Mouse (Mus musculus): Measurements from ENCODE around the gene Fyn.
A peak's percentile ranks its signal among the peaks of the same experiment; 100 is the strongest.

Fyn gene

DNA sequence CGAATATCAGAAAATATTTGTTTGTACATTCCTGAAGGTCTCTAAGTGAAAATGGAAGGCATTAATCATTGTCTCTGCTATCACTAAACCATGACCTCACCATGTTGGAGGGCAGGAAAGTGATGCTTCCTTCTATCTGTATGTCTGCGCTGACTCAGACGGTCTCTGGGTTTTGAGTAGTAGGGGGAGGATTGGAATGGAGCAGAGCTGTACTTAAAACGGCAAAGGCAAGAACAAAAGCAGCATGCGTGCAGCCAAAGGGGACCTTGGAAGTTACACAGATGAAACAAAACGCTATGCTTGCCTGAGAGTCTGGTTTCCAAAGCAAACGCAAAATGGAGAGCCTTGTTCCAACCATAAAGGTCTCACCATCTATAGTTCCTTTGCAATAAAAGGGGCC, 202.4 kb downstream of the Fyn start:
- DNase-seq (ENCODE audit: low spot score), result no peak

DNA sequence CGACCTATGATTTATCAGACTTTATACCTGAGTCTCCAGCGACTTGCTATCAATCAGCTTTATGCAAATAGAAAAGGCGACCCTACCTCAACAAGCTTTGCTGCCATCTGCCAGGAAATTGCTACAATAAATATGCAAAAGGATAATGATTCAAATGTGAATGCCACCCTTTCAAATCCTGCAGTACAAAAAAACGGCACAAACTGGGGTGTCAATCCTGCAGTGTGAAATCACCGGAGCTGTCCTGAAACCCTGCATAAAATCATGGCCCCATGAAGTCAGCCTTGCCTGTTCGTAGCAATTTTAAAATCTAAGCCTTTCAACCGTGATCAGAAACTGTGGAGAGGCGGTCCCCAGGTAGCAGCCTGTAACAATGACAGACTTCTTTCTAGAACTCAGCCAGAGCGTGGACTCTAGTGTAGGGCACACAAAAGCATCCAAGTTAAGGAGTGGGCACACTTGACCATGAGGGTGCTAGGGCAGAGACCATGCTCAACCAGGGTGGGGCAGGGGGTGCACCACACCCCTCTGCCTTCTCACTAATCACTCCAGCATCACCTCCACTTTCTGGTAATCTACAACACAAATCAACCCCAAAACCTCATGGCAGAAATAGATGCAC, 203.5 kb downstream of the Fyn start:
- no peak for DNase-seq (ENCODE audit: low spot score)

DNA sequence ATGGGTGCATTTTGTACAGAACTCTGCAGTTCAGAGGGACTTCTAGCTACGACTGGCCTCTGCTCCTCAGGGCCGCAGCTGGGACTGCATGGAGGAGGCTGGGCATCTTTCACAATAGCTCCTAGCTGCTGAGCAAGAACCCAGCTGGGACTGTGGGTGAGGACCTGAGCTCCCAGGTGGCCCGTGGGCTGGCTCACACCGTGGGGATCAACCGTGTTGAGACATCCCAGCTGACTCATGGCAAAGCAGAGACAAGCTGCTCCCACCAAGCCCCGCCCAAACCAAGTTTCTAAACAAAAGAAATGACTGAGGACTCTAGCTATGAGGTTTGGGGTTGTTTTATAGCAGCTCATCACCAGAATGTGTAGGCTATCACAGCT, 204.0 kb downstream of the Fyn start:
- peak; percentile 41 for DNase-seq (ENCODE audit: low spot score)

DNA sequence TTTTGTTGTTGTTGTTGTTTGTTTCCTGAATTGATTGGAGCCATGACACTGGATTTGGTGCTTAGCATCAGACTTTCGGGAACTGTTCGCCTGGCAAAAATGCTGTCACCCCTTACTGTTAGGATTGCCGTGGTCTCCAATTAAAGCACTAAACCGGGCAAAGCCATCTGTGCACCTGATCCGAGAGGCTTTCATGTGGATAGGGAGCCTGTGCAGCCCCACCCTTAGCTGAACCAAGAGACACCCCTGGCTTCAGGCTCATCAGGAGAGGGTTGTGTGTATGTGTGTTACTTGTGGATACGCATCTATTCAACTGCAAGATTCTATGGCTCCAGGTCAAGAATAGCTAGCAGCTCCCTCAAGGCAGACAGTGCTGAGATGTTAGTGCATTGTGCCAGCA, 207.8 kb downstream of the Fyn start:
- DNase-seq (ENCODE audit: low spot score), result no peak

DNA sequence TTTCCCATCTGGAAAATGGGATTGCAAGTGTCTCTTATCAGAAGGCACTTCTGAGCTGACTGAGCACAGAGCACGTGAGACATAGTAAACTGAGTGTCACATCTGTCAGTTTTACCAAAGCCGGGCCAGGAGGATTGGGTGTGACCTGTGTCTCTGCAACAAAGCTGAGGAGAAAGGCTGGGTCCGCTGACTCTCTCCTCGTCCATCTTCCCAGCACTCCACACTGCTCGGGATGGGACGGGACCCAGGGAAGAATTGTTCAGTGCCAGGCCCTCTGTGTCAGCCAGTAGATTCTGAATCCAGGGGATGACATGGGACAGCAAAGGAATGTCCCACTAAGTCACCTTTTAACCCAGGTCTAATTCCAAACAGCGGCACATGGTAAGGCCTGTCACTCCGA, 211.8 kb downstream of the Fyn start:
- DNase-seq (ENCODE audit: low spot score), result no peak

DNA sequence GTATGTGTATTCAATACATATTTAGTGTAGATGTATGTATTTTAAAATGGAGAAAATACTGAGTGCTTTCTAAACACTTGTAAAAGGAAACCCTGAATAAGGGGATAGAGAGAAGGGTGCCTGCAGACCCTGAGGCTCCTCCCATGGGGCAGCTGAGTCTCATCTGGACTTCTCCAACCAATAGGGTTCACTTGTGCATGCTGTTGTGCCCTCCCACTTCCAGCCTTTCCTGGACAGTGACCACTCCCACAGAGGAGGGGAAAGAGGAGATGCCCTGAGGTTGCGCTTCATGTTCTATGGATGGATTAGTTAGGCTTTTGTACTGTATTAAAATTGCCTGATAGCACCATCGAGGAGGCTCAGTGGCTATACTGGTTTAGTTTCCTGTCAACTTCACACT, 213.7 kb downstream of the Fyn start:
- peak; percentile 9 for DNase-seq (ENCODE audit: low spot score)

DNA sequence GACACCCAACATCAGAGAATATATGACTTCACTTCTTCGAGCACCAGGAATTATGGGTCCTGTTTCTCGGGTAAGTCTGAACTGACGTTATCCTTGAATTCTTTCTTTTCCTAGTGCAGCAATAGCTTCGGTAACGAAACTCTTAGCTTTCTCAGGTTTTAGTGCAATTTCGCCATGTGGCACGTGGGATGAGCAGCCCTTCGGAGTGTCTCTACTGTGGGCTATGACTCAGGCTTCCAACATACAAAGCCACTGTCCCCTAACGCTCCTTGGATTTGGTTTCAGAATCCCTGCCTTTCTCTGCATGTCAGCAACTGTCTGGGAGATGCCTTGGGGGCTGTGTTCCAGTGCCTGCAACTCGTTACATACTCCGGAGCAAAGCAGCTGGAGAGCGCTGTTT, 215.1 kb downstream of the Fyn start:
- no peak for DNase-seq (ENCODE audit: low spot score)

DNA sequence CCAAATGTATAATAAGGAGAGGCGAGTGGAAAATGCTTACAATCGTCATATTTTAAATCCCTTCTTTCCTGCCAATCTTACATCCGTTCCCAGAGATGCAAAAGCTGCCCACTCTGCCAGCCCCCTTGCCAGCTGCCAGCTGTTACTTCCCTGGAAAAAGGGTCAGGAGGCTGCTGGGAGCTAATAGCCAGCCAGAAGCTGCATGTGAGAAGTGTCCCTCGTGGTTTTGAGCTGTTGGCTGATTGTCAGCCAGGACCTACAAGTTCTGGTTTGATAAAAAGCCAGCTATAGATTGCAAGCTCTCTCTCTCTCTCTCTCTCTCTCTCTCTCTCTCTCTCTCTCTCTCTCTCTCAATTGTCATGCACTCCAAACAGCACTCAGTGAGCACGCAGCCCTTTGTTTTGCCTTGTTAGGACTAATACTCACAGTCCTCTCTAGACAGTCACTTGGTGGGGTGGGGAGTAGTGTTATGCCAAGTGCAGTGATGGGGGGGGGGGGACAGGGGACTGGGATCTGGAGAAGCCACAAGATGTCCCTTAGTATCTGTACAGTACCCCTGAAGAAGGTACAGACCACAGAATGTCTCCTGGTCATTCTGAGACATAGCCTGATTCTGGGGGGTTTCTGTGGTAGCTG, 218.8 kb downstream of the Fyn start:
- peak; percentile 32 for DNase-seq (ENCODE audit: low spot score)

DNA sequence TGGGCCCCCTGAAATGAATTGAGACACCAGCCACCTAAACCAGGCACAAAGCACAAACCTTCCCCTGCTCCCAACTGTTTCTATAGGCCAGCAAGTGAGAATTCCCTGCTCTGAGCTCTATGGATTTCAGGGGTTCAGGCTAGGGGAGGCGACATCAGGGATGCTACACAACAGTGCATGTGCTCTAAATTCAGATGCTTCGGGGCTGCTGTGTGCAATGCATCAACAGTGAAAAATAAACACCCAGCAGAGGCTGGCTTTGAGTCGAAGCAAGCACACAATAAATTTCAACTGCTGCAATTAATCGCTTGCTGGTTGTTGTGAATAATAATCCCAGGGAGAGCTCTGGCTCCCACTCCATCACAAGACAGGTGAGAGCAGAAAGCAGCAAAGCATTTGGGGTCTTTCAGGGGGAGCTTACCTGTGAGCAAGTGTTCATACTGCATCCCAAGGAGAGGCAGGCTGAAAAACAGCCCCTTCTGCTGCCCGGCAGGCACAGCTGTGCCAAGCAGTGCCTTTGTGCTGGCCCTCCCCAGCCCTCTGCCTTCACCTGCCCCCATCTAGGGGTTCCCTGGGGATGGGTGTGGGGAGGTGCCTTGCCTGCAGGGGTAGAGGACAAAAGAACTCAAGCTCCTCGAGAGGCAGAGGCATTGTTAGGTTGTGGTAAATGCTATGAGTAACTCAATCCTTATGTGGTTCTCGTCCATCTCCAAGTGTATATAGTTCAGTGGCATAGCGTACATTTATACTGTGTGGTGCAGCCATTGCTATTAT, 219.5 kb downstream of the Fyn start:
- no peak for DNase-seq (ENCODE audit: low spot score)

DNA sequence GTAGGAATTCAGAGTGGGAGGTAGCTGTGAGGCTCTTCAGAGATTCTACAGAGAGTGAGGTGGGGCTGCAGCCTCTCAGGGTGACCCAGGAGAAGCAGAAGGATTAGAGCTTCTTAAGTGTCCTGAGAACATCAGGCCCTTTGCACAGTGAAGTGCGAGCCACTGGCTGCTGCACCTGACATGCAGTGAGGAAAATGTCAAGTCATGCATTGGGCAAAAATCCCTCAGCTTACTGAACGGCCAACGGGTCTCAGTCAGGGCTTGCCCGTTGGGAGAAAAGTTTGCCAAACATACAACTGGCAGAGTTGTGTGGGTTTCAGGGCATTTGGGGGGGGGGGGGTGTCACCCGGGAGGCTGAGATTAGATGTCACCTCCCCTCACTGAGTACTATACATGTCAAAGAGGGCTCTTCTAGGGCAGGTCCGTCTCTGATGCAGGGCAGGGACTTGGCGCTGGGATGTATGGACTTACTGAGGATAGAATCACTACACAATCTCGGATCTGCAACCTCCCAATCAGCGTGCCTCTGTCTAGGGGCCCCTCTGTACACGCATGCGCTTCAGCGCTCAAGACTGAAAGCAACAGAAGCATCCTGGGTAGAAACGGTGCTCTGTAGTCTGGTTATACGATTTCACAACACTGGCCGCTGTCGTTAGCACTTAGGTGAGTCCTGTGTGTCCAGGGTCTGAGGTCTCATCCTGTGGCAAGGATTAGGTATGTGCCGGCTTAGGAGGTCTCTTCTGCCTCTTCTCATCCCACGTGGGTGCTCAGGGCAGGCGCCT, 221.3 kb downstream of the Fyn start:
- peak; percentile 7 for DNase-seq (ENCODE audit: low spot score)

DNA sequence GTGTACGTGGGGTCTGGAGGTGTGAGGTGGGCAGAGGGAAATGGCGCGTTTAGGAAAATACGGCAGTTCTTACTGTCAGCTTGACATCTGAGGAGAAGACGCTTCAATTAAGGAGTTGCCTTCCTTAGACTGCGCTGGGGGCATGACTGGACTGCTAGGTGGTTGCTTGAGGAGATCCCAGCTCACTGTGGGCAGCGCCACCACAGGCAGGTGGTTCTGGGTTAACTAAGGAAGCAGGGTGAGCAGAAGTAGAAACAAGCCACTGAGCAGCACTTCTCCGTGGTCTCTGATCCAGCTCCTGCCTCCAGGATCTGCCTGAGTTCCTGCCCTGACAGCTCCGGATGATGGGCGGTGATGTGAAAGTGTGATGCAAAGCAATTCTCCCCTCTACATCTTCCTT, 222.0 kb downstream of the Fyn start:
- no peak for DNase-seq (ENCODE audit: low spot score)

DNA sequence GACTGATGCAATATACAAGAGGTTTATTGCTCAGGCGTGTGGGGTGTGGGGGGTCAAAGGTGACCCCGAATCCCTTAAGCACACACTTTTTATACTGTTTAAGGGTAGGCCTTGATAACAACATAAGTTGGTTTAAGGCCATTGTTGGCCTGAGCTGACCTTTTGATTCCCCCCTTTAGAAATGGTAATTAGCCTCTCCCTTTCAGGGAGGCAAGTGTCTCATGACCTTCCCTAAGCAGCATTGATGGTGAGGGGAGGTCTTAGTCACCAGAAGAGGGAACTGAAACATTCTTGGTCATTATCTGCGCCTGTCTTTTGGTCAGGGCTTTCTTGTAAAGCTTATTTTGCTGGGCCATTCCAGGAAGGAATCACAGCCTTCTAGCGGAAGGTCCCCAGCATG, 223.8 kb downstream of the Fyn start:
- no peak for DNase-seq (ENCODE audit: low spot score)

DNA sequence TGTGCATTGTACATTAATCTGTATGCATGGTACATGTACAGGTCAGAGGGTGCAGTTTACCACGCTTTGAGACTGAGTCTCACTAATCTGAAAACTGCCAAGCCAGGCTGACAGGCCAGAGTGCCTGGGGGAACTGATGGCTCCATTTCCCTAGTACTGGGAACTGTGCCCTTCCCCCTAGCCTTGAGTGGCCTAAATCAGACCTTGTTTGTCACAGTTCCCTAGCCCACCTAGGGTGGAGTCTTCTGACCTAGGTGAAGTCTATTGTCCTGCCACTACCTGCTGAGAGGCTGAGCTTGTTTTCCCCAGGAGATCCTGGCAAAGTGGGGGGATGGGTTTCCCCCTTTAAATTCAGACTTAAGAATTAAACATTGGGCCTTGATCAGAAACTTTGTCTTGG, 226.1 kb downstream of the Fyn start:
- no peak for DNase-seq (ENCODE audit: low spot score)

DNA sequence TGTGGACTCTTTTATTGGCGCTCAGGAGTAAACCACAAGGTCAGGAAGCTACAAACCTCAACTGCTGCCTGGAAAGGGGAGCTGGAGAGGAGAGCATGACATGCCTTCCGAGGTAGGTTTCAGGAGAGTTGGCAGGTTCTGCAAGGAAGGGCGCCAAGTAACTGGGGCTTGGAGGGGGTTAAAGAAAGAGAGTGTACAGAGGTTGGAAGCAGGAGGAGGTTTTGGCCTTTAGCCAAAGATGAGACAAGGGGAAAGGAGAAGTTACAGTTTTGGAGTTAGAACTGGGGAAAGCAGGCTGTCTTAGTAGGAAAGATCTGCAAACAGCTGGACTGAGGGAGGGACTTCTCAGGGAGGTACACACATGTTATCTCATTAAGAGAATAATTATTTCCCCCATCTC, 227.2 kb downstream of the Fyn start:
- DNase-seq (ENCODE audit: low spot score), result peak; percentile 75

DNA sequence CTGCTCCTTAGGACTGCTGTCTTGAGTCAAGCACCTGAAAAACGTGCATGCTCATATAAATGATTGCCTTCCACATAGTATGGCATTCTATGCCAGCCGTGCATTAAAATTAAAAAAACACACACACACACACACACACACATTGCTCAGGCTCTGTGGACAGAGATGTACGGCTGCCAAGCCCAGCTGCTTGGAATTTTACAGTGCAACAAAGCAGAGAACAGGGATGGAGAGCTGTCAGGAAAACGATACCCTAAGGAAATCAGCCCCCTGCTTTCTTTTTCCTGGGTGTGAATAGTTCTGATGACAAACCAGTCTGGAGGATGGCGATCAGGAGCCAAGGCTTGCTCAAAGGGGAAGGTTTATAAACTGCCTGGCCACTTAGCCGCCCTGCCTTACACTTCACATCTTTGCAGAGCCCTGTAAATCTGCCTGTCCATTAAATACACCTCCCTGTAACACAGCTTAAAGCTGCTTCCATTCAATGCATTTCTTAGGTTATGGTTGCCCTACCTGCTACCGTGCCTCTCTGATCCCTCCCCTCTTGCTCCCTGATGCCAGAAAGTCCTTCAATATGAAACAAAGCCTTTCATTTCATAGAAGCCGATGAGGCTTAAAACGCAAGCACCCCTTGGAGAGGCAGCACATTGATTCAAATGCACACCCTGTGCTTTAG, 228.6 kb downstream of the Fyn start:
- DNase-seq (ENCODE audit: low spot score), result peak; percentile 27

DNA sequence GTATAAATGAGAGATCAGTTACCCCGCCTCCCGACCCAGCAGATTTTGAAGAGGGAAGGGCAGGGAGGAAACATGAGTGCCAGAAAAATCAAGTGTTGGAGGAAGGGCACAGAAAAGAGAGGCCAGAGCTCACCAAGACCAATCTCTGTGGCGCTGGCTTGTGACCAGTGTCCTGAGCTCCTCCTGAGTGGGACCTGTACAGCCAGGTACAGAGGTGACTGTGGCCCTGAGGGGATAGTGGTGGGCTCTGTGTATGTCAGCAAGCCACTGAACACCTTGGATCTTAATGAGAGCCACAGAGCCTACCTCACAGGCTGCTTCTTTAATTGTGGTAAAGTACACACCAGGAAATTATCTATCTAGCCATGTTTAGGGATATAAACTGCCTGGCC, 229.1 kb downstream of the Fyn start:
- no peak for DNase-seq (ENCODE audit: low spot score)

DNA sequence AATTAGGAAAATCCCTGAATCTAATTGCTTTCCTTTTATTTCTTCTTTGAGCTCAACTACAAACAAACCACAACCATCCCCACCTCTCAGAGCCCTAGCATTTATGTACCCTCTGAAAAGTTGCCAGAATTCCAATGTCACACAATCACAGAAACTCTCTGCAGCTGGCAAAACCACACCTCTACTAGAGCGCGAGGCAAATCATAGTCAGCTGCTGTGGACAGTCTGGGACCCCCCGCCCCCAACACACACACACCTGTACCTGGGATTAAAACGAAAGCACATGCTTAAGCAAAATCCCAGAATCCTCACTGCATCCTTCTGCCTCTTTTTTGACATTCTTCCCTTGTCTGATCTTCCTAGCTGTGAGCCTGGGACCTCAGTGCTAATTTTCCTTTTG, 230.9 kb downstream of the Fyn start:
- DNase-seq (ENCODE audit: low spot score), result no peak

DNA sequence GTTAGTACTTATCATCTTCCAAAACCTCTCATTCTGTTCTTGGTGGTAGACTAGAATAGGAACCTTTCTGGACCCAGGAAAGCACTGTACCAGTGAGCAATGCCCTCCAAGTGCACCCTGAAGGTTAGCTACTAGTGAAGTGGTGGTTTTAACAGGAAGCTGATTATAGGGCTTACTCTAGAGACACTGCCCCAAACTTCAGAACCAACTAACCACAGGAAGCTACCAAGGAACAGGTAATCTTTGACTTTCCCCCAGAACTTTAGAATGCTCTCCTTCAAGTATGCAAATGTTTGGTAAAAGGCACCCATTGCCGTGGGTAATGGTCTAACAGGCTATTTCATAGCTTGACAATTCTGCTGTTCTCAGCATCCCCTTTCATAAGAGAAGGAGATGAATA, 231.5 kb downstream of the Fyn start:
- DNase-seq (ENCODE audit: low spot score), result no peak

DNA sequence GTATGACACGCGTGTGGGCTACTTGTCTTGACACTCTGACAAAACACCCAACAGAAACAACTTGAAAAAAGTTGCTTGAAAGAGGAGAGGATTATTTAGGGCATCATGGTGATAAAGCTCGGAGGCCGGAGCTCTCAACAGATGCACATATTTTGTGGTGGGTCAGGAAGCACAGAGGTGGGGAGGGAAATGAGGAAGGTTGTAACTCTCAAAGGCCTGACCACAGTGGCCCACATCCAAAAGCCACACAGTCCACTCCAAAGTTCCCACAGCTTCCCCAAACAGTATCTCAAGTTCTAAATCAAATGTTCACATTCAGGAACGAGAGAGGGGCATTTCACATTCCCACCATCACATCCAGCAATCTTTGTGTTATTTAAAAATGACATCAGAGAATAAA, 232.4 kb downstream of the Fyn start:
- no peak for DNase-seq (ENCODE audit: low spot score)

DNA sequence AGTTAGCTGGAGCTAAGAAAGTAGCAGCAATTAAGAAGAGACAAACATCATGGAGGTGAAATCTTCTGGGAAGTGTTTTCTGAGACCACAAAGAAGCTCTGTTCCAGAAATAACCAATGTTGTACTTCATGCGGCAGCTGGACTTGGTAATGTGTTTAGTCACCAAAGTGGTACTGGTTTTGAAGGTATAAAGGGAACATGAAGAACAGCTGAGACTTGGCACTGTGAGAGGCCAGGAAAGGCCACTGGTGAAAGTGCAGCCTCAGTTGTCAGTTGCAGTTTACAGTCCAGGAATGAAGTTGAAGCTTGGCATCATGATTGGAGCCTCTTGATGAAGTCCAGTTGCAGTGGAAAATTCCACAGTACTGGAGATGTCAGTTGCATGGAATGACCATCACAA, 237.8 kb downstream of the Fyn start:
- no peak for DNase-seq (ENCODE audit: low spot score)

DNA sequence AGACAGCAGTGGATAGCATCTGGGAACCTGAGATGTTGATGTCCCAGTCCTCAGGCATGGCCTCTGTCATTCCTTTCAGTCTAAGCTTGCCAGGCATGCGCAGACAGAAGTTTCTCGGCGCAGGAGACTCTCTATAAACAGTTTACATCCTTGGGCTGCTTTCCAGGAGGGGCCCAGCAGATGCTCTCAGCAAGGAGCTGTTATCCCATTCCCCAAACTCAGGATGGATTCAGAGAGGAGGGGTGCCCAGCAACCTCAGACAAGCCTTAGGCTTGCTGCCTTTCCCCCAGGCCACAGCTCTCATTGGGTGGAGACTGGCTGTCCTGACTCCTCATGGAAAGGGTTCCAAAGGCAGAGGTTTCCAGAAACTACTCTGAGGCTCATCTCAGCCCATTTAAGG, 242.6 kb downstream of the Fyn start:
- DNase-seq (ENCODE audit: low spot score), result no peak

DNA sequence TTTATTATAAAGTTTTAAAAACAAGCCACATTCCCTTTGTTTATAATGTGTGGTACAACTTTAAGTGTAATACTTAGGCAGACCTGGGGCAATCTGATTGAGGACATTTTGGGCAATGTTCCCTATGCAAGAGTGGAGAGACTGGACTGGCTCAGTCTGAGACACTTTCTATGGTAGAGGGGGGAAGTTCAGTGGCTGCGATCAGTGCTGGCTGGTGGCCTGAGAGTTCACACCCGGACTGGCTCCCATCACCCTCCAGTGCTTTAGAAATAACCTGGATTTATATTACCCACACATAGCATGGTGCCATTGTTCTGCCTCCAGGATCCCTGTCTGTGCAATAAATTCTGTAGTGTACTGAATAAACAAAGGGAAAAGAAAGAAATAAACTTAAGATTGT, 243.5 kb downstream of the Fyn start:
- DNase-seq (ENCODE audit: low spot score), result peak; percentile 58

All from adipocyte (in vitro differentiated cells).